Mouse (Mus musculus): ENCODE measurements around the gene Crmp1.

- TF ChIP-seq UBTF (IDR thresholded peaks at IDR 0.05; ENCODE audit: borderline replicate concordance, insufficient read depth, low read depth, low read length) (no peak), USF1 (IDR thresholded peaks at IDR 0.05; ENCODE audit: low read depth, low read length) (no peak), NRF1 (IDR thresholded peaks at IDR 0.05; ENCODE audit: insufficient read depth, low read depth, low read length, poor library complexity, severe bottlenecking) (no peak), CTCF (IDR thresholded peaks at IDR 0.05 in 2 of 3, conservative IDR thresholded peaks at IDR 0.05 in 1 of 3; ENCODE audit: control insufficient read depth in 1 of 3, insufficient read depth in 1 of 3, low read depth in 2 of 3, low read length in 3 of 3, poor library complexity in 1 of 3, severe bottlenecking in 1 of 3) (no peak), ZKSCAN1 (IDR thresholded peaks at IDR 0.05; ENCODE audit: low read depth, low read length) (no peak), POLR2AphosphoS2 (IDR thresholded peaks at IDR 0.05; ENCODE audit: low read length) (no peak), MYC (IDR thresholded peaks at IDR 0.05; ENCODE audit: low read depth, low read length) (no peak), MAFK (IDR thresholded peaks at IDR 0.05; ENCODE audit: borderline replicate concordance, low read depth, low read length) (no peak), MAX (IDR thresholded peaks at IDR 0.05; ENCODE audit: low read length) (no peak)
Measured at GRCm38 (mm10) chr5:37261734-37262133, 20.0 kb downstream of the Crmp1 start.

All from MEL (cell line).